Mouse (Mus musculus) embryo, embryonic 11 days (tissue): ENCODE measurements around the gene Lrrk1.
"Not testable (repeated sequence)": the region's sequence is repeated elsewhere in the genome, so short reads cannot be mapped to it uniquely, and the experiment has no call there.

Source experiments
- DNase-seq: peaks from one replicate; pipeline ENCODE4 v3.0.0-alpha.2; 2015

Gene Lrrk1

DNA sequence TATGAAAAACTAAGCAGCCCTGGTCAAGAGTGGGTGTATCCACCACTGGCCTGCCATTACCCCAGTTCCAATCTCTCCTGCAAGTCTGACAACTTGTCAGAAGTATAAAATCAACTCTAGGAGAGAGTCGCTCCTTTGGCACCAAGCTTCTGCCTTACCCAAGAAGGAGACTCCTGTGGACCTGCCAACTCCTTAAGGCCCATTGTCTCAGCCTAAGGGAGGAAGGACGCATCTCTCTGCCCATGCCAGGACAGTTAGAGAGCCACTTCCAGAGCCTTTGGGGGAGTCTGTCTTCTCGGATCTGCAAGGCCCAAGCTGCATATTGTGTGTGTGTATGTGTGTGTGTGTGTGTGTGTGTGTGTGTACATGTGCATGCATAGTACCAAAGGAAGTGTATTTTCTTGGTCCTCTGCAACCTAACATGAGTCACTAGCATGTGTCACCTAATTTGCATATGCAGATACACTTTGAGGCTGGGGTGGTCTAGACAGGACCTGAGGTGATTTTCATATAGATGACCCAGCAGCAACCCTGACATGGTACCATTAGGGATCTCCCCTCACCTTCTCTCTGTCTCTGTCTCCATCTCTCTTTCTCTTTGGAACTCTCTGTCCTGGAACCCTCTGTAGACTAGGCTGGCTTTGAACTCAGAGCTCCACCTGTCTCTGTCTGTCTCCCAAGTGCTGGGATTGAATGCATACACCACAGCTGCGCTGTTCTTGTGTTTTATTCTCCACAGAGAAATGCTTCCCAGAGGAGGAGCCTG is 168.9 kb downstream of the Lrrk1 start:
- no peak for DNase-seq

DNA sequence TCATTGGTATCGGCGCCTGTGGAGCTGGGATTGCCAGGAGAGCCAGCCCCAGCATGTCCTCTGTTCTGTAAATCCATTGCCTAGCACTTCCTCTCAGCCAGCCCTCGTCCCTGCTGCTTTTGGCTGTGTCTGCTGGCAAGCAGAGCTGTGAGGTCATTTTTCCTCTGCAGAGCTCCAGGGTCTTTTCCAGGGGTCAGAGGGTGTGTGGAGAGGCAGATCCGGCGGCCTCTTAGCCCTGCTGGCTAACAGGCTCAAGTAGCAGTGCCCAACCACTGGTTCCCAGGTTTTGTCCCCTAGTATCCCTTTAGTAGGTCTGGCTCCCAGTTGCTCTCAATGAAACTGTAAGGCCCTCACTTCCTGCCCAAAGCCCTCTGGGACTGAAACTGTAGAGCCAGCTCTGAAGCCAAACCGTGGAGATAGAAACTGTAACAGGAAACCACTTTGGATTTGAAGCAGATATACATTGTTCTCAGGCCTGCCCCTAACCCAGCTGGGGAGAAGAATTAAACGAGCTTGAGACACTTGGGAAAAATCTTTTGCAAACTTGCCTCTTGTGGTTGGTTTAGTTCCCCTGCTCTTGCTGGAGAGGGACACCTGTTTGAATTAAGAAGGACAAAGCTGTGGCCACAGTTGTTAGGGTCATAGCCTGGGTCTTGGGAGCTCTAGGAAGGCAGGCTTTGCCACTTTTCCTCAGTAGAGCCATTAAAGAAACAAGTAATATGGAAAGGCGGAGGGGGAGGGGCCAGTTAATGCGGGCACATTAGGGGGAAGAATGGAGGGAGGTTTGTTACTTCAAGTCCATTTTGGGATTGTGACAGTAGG is 169.7 kb downstream of the Lrrk1 start:
- peak; percentile 67 for DNase-seq

DNA sequence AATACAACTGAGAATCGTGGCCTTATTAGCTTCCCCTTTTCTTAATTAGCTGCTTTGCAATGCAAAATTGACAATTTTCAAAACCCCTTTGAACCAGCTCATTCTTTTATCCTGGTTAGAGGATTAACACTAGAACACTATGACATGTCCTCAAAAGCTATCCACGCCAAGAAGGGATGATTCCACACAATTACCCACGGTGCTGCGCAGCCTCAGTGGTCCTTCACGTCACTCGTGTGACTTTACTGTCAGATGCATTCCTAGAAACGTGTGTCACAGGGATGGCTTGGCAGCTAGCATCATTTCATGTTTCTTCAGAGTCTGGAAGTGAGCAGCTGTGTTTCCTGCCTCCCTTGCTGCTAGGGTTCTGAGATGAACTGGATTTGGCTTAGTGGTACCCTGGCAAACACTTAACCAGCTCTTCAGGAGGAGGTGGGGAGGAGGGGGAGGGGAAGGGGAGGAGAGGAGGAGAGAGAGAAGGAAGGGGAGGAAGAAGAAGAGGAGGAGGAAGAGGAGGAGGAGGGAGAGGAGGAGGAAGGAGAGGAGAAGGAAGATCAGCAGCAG is 170.5 kb downstream of the Lrrk1 start:
- no peak for DNase-seq

DNA sequence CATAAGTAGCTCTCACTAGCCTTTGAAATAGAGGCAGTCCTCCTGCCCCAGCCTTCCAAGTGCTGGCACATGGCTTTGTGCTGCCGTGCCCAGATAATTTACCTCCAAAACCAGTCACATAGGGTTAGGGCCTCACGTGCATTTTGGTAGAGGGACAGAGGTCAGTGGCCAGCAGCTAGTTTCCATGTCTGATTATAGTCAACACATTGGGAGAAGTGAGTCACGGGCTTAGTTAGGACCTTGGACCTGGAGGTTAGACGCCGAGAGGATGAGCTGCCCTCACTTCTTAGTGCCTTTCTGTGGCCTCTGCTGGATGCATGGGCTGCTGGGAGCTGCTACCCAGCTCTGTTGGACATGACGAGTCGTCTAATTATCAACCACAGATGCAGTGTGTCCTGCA is 171.1 kb downstream of the Lrrk1 start:
- no peak for DNase-seq

DNA sequence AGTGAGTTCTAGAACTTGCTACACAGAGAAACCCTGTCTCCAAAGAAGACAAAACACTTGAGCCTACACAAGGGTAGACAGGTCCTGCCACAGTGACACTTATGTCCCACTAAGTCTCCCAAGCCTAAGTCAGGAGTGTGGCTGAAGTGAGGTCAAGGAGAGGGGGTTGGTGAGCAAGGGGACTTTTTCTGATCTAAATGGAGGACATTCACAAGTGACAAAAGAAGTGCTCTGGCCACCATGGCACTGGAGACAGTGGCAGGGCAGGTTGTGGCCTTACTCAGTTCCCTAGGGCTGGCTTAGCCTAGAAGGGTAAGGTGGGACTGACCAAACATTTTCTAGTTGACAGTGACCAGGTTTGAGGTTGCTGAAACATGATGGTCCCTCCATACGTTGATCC is 172.2 kb downstream of the Lrrk1 start:
- DNase-seq, result no peak

DNA sequence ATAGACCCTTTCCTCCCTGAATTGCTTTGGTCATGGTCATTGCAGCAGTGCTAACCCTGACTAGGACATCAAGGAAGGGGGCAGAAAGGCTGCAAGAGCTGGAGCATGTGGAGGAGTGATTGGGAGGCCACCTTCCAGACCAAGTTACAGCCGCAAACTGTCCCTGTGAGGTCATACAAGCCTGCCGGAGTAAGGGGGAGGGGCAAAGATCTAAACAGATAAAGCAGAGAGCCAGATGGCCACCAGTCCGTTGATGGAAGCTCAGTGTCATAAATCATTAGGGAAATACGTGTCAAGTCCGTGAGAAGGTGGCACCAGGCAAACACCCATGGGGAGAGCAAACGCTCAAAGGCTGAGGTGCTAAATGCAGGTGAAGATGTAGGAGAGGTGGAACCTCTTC is 173.7 kb downstream of the Lrrk1 start:
- no peak for DNase-seq

DNA sequence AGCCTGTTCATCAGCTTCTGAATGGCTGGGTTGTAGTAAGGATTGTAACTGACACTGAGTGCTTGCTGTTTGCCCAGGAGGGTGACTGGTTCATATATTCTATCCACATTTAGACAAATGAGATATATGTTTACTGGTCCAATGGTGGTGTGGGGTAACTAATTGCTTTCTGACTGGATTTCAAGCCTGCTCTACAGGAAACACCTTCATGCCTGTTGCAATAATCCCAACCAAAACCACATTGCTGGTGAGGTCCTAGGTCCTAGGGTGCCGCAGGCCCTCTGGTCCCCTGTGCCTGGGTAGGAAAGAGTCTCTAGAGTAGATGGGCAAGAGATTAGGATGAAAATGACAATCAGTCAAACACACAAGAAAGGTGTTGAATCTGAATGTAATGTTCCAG is 175.3 kb downstream of the Lrrk1 start:
- no peak for DNase-seq

DNA sequence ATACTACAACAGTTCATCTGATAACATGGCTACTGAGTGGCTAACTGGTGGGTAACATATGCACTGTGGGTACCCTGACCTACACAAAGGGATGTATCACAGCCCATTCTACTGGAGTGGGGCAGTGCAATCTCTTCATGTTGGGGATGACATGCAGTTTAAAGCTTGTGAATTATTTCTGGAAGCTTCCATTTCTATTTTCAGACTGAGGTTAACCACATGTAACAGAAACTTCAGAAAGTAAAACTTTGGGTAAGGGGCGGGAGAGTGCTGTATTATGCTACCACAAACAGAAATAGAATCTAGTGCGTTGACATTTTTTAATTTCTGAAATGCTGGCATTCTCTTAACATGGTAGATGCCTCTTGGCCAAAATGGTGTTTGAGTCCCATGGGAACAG is 178.2 kb downstream of the Lrrk1 start:
- DNase-seq, result no peak

DNA sequence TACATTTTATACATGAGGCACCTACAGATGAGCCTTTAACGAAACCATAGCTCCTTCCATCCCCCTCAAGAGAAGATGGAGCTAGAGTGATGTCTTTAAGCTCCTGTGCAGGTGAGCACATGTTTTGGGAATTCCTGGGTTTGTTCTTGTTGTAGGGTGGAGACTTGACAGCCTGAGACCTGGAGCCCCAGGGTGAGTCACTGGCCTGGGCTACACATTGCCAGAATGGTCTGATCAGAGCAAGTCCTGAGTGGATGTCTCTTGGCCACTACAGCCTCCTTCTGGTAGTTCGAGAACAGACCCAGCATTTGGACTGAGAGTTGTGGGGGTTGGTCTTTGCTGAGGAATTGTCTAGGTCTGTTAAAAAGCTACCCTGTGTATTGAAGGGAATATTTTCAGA is 186.5 kb downstream of the Lrrk1 start:
- DNase-seq, result no peak

DNA sequence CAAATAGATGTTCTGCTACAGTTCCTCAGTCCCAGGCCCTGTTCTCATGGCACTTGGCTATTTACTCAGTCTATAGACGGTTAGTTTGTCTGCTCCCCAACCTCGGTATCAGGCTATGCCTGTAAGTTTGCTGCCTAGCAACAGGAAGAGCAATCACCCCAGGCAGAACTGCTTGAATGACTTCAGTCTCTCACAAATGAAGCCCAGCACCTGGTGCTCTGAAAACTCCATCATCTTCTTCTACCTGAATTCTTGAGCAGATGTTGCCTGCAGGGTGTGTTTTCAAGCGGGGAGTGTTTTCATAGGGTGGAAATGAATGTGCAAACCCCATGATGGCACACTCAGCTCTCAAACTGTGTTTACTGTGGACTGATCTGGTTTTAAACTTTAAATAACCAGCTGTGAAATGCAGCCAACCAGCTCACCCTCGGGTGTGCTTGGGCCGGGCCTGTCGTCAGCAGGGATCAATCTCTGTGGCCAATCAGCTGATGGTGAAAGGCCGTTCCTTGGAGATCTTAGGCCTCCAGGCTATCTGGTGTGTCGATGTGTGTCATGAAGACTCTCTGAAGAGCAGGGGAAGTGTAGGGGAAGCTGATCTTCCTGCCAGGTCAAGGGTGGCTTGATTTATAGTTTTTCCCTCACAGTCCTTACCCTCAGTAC is 187.2 kb downstream of the Lrrk1 start:
- no peak for DNase-seq

DNA sequence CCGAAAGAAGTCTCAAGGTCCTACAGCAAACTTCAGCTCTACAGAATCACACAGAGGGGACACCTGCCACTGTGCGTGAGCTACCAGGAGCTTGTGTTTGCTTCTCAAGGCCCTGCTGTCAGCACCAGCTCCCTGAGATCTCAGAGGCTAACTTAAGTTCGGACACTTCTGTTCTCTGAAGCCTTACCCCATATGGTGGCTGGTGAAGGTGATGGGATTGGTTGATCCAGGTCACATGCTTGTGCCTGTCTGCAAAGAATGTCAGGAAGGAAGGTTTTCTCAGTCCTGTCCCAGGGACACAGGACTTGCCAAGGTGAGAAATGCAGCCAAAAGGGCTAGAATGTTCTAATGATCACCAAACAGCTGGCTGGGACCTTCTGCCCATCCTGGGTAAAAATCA is 187.8 kb downstream of the Lrrk1 start:
- DNase-seq, result no peak

DNA sequence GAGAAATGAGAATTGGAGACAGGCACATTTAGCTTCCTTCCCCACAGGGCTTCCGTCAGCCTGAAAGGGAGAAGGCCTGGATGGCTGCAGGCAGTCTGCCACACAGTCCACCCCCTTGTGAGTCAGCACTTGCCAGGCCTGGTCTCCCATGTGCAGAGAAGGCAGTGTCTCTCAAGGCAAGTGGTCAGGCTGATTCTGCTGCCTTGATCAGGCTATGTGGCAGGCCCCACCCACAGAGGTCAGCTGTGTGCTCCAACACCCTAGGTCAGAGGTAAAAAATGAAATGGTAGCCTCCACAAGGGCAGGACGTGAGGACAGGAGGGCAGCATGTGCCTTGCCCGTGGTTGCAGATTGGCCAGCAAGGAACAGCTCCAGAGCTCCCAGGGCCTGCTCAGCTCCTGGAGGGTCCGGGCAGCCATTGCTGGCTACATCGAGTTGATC is 188.7 kb downstream of the Lrrk1 start:
- DNase-seq, result no peak

DNA sequence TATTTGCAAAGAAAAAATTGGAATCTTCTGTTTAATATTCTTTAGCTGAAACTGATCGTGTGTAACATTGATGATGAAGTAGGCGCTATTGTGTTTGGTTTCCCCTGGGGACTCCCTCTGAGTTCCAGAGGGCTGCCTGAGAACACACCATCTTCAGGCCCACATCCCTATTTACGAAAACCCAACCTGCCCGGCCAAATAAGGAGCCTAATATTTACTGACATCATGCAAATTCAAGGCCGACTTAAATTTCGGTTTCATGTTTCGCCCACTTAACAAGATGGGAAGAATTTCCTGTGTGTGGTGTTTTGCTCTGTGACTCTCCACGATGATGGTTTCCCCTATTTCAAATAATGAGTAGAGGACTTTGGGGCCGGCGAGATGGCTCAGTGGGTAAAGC is 189.7 kb downstream of the Lrrk1 start:
- DNase-seq, result no peak

DNA sequence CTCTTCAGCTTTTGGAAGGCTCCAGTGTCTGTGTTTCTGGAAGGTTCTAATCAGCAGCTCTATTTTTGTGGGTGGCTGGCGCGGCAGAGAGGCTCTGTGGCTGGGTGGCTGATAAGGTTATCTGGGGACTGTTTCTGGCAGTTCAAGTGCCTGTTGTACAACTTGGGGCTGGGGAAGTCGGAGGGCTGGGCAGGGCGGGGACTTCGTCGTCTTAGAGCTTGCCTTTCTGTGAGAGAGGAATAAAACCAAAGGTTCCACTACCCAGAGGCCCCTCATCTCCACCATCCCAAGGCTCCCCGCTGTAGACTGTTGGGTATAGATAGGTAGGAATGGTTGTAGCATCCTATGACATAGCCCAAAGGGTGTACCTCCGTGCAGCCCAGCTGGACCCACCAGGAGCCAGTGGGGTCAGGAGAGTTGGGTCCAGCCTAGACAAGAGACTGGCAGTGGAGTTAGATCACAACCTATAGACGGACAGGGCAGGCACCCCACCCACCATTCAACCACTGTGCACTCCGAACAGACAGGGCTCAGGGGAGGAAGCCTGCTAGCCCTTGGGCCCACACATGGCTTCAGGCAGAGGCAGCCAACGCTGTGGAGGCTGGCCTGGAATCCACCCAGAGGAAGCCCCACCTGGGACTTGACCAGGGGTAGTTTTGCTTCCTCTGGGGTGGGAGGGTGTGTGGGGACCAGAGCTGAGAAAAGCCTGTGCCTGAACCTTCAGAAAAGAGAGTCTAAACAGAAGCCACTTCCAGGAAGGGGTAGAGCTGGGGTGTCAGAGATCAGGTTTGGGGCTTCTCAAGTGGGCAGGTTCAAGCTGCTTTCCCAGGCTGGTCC is 191.3 kb downstream of the Lrrk1 start:
- no peak for DNase-seq

DNA sequence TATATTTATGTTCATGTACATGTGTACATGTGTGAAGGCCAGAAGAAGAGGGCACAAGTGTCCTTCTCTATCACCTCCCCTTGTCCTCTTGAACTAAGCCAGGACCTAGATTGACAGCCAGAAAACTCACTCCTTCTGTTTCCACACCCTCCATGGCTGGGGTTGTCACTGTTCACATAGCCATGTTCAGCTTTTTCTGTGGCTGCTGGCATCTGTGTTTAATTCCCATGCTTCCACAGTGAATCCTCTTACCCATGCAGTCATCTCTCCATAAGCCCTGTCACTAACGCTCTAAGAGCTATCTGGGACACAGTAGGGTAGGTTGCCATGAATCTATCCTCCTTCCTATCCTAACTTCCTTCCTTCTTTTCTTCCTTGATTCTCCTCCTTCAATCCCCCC is 192.3 kb downstream of the Lrrk1 start:
- no peak for DNase-seq

DNA sequence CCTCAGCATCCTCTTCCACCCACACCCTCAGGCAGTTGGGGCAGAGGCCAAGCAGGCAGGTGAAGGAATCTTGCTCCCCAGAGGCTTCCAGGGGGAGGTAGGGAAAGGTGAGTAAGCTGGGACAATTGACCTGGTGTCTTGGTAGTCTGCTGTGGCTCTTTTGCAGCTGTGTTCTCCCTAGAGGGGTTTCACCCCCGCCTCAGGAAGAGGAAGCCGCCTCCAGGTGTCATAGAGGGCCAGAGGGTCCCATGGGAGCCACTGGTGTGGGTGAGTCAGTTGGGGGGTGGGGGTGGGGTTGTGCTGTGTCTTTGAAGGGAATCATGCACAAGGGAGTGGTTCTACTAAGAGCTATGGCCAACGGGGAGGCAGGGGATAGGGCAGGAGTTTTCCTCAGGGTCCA is 193.6 kb downstream of the Lrrk1 start:
- DNase-seq, result no peak

DNA sequence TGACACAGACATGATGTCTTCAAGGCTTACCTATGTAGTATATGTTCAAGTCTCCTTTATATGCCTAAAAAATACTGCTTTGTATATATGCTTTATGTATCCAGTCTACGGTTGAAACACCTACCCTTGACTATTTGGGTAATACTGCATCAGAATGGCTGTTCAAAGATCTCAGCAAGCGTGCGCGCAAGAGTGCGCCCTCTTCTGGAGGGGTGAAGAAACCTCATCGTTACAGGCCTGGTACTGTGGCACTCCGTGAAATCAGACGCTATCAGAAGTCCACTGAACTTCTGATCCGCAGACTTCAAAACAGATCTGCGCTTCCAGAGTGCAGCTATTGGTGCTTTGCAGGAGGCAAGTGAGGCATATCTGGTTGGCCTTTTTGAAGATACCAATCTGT is 197.8 kb downstream of the Lrrk1 start:
- DNase-seq, result not testable (repeated sequence)

DNA sequence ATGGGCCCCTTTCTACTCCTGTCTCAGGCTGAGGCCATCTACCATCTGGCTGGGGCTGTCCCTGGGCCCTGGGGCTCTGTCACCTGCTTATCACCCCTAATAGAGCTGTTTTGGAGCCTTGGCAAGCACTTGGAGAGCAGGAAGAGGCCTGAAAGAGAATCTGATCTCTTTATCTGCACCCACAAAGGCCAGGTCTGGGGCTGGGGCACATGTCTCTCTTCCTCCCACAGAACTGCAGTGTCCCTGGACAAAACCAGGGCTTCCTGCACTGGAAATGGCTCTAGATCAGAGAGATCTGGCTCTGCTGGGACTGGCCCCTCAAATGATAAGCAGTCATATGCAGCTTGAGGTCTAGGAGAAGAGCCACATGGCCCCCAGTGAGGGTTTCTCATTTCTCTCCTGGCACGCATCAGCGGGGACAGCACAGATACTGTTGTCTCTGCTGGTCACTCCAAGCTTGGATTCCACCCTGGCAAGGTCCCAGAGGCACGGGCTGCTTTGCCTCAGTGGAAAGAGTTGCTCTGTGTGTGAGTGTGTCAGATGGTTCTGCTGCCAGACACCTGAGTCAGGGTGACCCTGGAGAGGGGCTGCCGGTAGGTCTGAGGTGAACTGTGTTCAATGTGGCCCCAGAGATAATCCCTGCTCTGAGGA is 200.4 kb downstream of the Lrrk1 start:
- no peak for DNase-seq

DNA sequence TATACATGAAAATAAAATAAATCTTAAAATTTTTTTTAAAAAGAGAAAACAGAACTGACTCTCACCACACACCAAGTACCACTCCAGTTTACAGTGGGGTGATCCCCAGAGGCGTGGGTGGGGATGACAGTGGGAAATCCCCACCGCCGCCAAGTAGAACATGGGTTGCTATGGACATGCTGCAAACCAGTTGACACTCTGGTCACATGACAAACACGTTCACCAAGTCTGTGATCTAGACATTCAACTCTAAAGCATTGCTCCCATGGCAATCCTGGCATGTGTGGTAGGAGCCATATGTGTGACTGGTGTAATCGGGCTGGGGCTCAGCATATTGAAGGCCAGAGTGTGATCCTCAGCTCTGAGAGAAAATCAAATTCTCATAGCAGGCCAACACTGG is 202.8 kb downstream of the Lrrk1 start:
- no peak for DNase-seq

DNA sequence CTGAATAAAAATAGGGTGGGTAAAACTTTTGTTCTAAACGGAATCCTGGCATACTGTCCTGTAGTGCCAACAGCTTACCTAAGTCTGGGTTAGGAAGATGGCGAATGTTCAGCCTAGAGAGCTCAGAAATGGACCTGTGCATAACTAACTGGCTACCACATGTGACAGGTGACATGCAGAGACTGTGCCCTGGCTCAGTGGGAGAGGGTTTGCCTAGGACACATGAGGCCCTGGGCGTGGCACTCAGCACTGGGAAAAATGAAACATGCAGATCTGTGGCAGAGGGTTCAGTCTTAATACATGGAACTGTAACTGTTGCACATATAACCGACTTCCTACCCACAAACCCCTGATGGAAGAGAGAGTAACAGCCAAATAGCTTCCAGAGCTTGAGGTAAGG is 204.1 kb downstream of the Lrrk1 start:
- no peak for DNase-seq

DNA sequence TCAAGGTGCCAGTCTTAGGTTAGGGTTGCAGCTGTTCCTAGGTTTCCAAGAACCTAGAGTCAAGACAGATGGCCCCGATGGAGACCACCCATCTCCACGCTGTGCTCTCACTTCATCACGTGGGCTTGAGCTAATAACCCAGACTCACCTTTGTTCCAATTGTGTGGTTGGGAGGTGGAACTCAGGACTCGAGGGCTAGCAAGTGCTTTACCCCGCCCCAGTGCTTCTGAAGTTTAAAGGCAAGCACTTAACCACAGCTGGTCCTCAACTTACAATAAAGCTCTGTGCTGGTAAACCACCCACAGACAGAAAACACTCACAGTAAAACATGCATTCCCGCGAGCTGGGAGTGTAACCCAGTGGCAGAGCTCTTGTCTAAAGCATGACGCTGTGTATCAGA is 204.7 kb downstream of the Lrrk1 start:
- DNase-seq, result no peak

DNA sequence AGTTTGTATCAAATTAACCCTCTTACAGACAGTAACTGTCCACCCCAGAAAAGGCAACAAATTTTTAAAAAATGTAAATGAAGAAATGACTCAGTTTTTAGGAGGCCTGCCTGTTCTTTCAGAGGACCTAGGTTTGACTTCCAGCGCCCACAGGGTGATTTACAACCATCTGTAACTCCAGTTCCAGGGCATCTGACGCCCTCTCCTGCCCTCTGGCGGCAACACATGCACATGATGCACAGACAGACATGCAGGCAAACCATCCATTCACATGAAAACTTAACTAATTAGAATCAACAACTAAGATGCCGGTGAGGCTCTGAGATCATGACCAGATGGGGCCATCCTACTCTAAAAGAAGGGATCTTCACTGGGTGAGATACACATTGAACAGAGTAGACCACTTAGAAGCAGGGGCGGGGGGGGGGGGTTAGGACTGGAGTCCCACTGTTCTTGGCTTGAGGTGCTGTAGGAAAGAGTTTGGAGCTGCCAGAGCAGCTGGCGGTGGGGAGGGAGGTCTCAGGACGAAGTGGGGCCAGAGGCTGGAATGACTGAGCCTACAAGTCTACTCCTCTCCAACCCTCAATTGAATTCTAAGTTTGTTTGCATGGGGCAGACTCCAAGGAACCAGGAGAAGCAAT is 206.0 kb downstream of the Lrrk1 start:
- no peak for DNase-seq
